Mouse (Mus musculus): ENCODE data around the gene Onecut1.

Gene Onecut1

DNA sequence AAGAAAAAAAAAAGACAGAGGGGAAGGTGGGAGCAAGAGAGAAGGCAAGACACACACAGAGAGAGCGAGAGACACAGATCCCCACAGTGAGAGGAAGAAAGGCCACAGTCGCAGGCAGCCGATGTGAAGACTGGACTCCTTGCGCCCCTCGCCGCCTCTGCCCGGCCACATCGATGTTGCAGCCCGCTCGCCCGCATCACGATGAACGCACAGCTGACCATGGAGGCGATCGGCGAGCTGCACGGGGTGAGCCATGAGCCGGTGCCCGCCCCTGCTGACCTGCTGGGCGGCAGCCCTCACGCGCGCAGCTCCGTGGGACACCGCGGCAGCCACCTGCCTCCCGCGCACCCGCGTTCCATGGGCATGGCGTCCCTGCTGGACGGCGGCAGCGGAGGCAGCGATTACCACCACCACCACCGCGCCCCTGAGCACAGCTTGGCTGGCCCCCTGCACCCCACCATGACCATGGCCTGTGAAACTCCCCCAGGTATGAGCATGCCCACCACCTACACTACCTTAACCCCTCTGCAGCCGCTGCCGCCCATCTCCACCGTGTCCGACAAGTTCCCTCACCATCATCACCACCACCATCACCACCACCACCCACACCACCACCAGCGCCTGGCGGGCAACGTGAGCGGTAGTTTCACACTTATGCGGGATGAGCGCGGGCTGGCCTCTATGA is 517 bp downstream of the Onecut1 start:
- DNase-seq = no peak

DNA sequence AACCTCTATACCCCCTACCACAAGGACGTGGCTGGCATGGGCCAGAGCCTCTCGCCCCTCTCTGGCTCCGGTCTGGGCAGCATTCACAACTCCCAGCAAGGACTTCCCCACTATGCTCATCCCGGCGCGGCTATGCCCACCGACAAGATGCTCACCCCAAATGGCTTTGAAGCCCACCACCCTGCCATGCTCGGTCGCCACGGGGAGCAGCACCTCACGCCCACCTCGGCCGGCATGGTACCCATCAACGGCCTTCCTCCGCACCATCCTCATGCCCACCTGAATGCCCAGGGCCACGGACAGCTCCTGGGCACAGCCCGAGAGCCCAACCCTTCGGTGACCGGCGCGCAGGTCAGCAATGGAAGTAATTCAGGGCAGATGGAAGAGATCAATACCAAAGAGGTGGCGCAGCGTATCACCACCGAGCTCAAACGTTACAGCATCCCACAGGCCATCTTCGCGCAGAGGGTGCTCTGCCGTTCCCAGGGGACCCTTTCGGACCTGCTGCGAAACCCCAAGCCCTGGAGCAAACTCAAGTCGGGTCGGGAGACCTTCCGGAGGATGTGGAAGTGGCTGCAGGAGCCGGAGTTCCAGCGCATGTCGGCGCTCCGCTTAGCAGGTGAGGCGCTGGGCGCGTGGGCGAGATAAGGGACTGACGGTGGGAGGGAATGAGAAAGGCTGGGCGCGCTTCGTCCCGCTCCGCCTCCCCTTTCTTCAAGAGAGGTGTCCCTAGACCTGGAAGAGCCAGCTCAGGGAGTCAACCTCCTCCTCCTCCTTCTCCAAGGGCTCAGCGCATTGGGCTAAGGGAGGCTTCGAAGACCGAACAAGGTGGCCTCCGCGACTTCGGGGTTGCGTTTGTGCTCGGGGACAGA is 1.3 kb downstream of the Onecut1 start:
- no peak for DNase-seq

DNA sequence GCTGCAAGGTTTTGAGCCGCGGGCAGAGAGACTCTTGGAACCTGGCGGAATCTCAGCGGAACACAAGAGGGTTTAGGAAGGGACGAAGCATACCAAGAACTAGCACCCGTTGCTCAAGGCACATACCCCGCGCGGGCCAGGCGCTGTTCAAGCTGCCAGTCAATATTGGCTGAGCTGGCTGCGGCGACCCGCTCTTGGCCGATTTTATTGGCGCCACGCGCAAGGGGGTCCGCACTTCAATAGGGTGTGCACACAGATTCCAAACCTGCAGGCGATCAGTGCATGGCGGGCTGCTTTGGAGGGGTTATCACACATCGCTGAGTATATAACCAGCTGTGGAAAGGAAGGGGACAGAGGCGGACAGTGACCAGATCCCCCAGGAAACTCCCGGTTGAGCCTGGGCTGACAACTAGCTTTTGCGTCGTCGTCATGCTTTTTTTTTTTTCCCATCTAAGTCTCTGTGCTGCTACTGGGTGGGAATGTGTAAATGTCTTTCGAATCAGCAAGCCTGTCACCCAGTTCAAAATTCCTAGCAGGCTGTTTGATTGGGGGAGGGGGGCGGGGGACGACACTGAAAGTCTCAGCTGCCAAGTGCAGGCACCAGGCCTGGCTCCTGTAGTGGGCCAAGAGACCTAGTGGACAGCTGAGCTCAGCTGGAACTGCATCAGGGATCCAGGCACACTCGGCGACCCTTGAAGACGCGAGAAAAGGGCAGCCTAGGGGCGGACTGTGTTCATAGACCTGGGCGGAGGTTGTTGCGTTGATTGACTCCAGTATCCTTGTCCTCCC is 2.1 kb downstream of the Onecut1 start:
- no peak for DNase-seq

GRCm38 (mm10) chr9:74864471-74864870 is 2.8 kb downstream of the Onecut1 start:
- no peak for DNase-seq

DNA sequence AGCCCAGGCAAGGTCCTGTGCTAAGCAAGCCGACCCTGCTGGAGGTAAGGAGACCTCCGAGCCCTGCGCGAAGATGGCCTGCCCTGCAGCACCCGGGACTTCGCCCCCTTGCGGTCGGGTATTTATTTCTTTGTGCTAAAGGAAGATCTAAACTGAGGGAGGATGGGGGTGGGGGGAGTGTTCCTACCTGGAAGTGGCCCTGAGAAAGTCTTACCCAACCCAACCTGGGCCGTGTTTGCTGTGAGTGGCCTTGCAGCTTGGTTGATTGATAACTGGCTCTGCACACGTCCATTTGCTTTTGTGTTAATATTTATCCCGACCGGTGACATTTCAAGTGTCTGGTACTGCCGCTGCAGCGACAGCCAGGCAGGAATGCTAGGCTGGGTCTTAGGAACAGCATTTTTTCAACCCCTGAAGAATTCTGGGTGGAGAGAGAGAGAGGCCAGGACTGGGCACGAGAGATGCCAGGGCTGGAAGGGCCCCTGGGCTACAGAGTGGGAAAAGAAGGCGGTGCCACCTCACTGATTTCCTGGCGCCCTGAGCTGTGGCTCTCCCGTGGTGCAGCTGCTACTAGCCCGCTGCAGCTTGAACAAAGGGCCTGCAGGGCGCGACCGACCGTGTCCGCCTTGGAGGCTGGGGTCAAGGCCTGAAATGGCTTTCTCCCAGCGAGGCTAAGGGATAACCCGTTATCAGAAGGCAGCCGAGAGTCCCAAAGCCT is 5.0 kb downstream of the Onecut1 start:
- no peak for DNase-seq

GRCm38 (mm10) chr9:74867641-74868205 is 6.0 kb downstream of the Onecut1 start:
- DNase-seq = no peak

GRCm38 (mm10) chr9:74868336-74868950 is 6.7 kb downstream of the Onecut1 start:
- DNase-seq = no peak

GRCm38 (mm10) chr9:74870960-74871688 is 9.4 kb downstream of the Onecut1 start:
- DNase-seq = no peak

DNA sequence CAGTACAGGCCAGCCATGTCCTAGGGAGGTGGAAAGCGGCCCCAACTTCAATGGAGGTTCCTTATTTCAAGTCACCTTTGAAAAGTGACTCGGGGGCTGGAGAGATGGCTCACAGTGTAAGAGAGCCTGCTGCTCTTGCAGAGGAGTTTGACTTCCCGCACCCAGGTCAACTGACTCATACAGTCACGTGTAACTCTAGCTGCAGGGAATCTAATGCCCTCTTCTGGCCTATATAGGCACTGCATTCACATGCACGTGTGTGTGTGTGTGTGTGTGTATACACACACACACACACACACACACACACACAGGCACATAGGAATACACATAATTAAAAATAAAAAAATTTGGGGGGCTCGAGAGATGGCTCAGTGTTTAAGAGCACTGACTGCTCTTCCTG is 14.6 kb downstream of the Onecut1 start:
- no peak for DNase-seq

- no peak for DNase-seq
Measured at GRCm38 (mm10) chr9:74877709-74878108, 16.0 kb downstream of the Onecut1 start.

- DNase-seq = no peak
Measured at GRCm38 (mm10) chr9:74887866-74888265, 26.1 kb downstream of the Onecut1 start.

DNA sequence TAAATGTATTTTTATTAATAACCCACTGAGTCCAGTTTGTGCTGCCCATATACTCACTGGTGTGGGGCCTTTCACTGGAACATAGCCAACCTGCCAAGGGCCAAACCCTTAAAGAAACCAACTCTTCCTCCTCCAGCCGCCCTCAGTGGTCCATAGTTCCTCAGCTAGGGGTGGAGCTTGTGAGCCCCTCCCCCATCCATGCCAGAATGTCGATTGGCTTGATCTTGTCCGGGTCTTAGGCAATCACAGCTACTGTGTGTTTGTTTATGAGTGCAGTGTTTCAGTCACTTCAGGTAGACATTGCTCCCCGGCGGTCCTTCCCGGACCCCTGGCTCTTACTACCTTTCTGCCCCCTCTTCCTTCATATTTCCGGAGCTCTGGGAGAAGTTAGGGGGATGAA is 35.0 kb downstream of the Onecut1 start:
- no peak for DNase-seq

GRCm38 (mm10) chr9:74897375-74897982 is 35.8 kb downstream of the Onecut1 start:
- no peak for DNase-seq

GRCm38 (mm10) chr9:74900141-74900540 is 38.4 kb downstream of the Onecut1 start:
- DNase-seq = no peak

GRCm38 (mm10) chr9:74904866-74905508 is 43.3 kb downstream of the Onecut1 start:
- DNase-seq = peak; percentile 35

- DNase-seq = no peak
Measured at GRCm38 (mm10) chr9:74906951-74907350, 45.2 kb downstream of the Onecut1 start.

GRCm38 (mm10) chr9:74909245-74909644 is 47.5 kb downstream of the Onecut1 start:
- no peak for DNase-seq

DNA sequence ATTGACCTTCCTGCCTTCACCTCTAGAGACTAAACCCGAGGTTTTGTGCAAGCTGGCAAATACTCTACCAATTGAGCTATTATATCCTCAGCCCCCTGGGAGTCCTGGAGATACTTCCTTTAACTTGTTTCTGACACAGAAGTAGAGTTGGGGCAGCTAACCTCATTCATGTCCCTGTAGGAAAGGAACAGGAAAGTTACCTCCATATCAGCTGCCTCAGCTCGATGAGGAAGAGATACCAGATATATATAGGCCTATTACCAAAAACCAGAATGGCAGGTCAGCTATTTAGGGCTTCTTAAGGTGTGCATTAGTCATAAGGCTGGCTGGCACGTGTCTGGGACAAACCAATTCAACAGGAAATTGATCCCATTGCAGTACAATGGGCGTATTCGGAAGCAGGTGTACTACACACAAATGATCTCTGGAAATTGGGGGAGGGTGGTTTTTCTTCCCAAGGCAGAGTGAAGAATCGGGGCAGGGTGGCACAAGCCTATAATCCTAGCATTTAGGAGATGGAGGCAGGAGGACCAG is 48.6 kb downstream of the Onecut1 start:
- DNase-seq = no peak

GRCm38 (mm10) chr9:74911430-74911829 is 49.7 kb downstream of the Onecut1 start:
- DNase-seq = no peak

DNA sequence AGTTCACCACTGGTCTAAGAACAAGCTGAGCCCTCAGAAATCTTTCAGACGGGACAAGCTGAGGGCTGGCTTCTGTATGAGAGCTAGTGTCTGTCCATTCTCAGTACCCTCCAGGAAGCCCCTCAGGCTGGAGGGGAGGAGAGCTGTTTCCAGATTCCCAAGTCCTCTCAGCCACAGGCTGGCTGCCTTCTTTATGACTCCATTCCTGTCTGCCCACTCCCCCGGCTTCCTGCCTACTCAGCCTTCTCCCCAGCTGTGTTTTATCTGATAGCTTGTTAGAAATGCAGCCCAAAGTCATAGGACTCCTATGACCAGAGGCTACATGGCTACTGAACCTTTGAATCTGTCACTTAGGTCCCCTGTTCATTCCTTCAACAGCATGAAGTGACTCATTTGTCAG is 50.2 kb downstream of the Onecut1 start:
- no peak for DNase-seq

Data from cerebellum, adult 11-12 months (tissue).